Mouse (Mus musculus) testis, adult 2 months (tissue): ENCODE results near the gene Olfr1061. TPM values are rescaled to one million over a fixed set of nuclear protein-coding genes. Genes with fewer than 3 reads are reported as not detected.
"Not testable (repeated sequence)": the region's sequence is repeated elsewhere in the genome, so short reads cannot be mapped to it uniquely, and the experiment has no call there.

Experiments
- H3K27ac ChIP-seq: fragments of 200-500 bp; 2 replicates; pipeline ENCODE4 v1.5.1; 2012; ENCODE audit warnings: low read depth, low read length; ENCODE audit not compliant: control insufficient read depth, insufficient read depth
- H3K27me3 ChIP-seq: fragments of 200-500 bp; 2 replicates; pipeline ENCODE4 v1.6.1; 2012; ENCODE audit warnings: mild to moderate bottlenecking, low read length, moderate library complexity; ENCODE audit not compliant: control insufficient read depth, insufficient read depth
- H3K36me3 ChIP-seq: fragments of 200-500 bp; 2 replicates; pipeline ENCODE4 v1.6.1; 2012; ENCODE audit warnings: mild to moderate bottlenecking, low read length; ENCODE audit not compliant: control insufficient read depth, insufficient read depth
- H3K4me1 ChIP-seq: fragments of 200-500 bp; 2 replicates; pipeline ENCODE4 v1.6.1; 2012; ENCODE audit warnings: low read length; ENCODE audit not compliant: control insufficient read depth, insufficient read depth
- H3K4me3 ChIP-seq: fragments of 200-500 bp; 2 replicates; pipeline ENCODE4 v1.5.1; 2012; ENCODE audit warnings: low read depth, mild to moderate bottlenecking, low read length, moderate library complexity, mixed read lengths; ENCODE audit not compliant: control insufficient read depth
- CTCF ChIP-seq: fragments of 200-500 bp; IDR thresholded peaks from 2 replicates; pipeline ENCODE4 v1.5.1; 2012; ENCODE audit warnings: low read depth, mild to moderate bottlenecking, inconsistent platforms, low read length, moderate library complexity; ENCODE audit not compliant: control insufficient read depth, insufficient read depth, insufficient replicate concordance
- POLR2A ChIP-seq: fragments of 200-500 bp; IDR thresholded peaks from 2 replicates; pipeline ENCODE4 v1.6.1; 2012; ENCODE audit warnings: low read depth, mild to moderate bottlenecking, inconsistent platforms, low read length, moderate library complexity; ENCODE audit not compliant: control insufficient read depth
- polyA plus RNA-seq: library from polyadenylated mRNA; depleted of rRNA; stranded (reverse); fragments of >200 nt; gene quantifications from 2 replicates; pipeline ENCODE4 v1.2.3, GENCODE M21; 2012; rRNA removed

Gene Olfr1061
- not detected in 2 replicates for polyA plus RNA-seq

DNA sequence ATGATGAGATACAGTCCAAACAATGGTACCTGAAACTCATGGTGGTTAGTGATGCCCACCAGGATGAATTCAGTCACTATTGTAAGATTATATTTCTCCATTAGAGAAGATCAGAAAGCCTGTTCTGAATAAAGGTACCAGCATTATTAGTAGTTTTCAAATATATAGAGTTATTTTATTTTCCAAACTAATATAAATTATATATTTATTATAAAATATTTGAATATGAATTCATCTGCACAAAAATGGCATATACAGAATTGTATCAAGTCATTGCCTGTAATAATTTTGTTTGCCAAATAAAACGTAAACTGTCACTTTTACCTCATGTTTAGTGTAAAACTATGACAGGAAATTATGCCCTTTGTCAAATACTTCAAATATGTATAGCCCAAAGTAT lies at the start of gene Olfr1061:
Gene Olfr1061, minus strand, starts transcription at position 101 of the 400 bp plus-strand sequence.
- Histone ChIP-seq H3K27me3 (no peaks in the 10 kb centered on the region), H3K4me3 (no peak within 1 kb of the TSS)
- TF ChIP-seq POLR2A: no peak
- TF ChIP-seq CTCF: no peak

DNA sequence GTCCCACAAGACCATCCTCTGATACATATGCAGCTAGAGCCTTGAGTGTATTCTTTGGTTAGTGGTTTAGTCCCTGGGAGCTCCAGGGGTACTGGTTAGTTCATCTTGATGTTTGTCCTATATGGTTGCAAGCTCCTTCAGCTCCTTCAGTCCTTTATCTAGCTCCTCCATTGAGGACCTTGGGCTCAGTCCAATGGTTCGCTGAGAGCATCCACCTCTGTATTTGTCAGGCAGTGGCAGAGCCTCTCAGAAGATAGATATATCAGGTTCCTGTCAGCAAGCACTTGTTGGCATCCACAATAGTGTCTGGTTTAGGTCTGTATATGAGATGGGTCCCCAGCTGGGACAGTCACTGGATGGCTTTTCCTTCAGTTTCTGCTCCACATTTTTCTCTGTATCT lies 46.6 kb upstream of the Olfr1061 start:
- Histone ChIP-seq H3K4me3 (no peak overlapping the region), H3K27me3 (no peaks in the 10 kb centered on the region), H3K4me1 (no peaks in the 10 kb centered on the region), H3K27ac (no peak overlapping the region), H3K36me3 (no peaks in the 10 kb centered on the region)
- TF ChIP-seq POLR2A: no peak
- TF ChIP-seq CTCF: no peak

More for the DNA sequence above, at the start of gene Olfr1061:
- H3K27ac ChIP-seq: no peak within 1 kb of the TSS
- H3K36me3 ChIP-seq: no peaks in the 10 kb centered on the region
- H3K4me1 ChIP-seq: no peaks in the 10 kb centered on the region

DNA sequence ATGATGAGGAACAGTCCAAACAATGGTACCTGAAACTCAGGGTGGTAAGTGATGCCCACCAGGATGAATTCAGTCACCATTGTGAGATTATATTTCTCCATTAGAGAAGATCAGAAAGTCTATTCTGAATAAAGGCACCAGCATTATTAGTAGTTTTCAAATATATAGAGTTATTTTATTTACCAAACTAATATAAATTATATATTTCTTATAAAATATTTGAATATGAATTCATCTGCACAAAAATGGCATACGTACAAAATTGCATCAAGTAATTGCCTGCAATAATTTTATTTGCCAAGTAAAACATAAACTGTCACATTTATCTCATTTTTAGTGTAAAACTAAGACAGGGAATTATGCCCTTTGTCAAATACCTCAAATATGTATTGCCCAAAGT lies 42.3 kb upstream of the Olfr1061 start, which contains the start of gene Olfr1066:
Gene Olfr1066, minus strand, starts transcription at position 101 of the 400 bp plus-strand sequence.
- Histone ChIP-seq H3K4me3 (no peak within 1 kb of the TSS), H3K4me1 (no peaks in the 10 kb centered on the region), H3K27me3 (no peaks in the 10 kb centered on the region), H3K36me3 (no peaks in the 10 kb centered on the region), H3K27ac (no peak within 1 kb of the TSS)
- TF ChIP-seq POLR2A (no peak), CTCF (no peak)

DNA sequence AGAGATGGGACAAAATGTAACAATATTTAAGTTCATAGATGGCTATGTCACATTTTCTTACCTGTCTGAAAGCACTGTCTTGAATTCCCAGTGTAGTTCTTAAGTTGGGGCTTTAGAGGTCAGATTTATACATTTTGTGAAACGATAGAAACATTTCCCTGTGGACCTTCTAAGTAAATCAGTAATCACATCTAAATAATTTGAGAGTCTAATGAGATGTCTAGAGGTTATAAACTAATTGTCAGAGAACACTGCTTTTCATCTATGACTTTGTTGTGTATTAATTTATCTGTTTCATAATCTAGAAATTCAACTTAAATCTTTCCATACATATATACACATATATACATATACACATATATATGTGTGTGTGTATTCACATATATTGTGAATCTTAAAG lies 36.6 kb upstream of the Olfr1061 start, which contains the start of gene Olfr1065:
Gene Olfr1065, minus strand, starts transcription at position 101 of the 400 bp plus-strand sequence.
- H3K27me3 ChIP-seq, H3K27ac ChIP-seq, H3K36me3 ChIP-seq, H3K4me3 ChIP-seq, H3K4me1 ChIP-seq: not testable (repeated sequence)

DNA sequence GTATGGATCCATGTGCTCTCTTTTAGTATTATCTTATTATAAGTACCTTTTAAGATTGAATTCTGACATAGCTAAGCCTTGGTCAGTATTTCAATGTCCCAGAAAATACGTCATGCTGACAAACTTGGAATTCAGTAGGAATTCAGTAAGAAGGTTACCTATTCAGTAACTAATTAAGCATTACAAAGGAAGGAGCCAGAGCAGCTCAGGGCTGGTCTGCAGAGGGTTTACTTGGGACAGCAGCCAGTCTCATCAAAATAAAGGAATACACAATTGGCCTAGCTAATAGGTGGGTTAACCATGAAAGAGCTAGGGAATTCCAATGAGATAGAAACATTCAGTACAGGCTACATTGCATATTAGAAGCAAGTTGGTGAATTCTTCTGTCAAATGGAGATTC lies 28.3 kb upstream of the Olfr1061 start:
- not testable (repeated sequence) for H3K36me3 ChIP-seq, H3K27ac ChIP-seq, H3K27me3 ChIP-seq, H3K4me1 ChIP-seq, H3K4me3 ChIP-seq

DNA sequence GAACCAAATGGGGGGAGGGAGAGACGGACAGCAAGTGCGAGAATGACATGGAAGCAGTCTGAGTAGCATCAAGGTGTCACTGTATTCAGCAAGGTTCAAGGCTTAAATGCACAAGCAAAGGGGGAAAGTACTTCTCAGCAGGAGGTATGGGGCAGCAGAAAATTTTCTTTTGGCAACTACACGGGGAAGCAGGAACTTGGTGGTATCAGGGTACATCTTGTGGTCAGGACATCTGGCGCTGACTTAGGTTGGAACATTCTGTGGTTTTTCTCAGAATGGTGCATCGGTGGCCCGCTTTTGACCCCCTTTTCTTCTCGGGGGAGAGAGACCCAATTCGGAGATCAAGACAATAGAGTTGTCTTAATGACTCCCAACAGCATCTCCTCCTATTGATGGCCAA lies 14.7 kb upstream of the Olfr1061 start:
- not testable (repeated sequence) for H3K4me1 ChIP-seq, H3K4me3 ChIP-seq, H3K27me3 ChIP-seq, H3K36me3 ChIP-seq, H3K27ac ChIP-seq

DNA sequence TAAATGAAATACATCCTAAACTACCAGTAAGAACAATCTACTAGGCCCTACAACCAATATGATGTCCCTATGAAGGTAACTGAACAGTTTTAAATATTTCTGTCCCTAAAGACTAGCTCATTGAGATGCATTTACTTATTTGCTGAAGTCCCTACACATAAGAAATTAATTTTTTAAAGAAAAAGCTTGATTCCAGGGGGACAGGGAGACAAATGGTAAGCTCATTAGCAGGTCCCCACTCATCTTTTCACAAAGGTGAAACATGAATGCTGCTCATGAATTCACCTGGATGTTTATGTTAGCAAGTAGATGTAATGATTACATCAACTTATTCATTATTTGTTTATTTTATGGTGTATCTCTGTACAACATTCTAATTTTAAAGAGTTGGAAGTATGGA lies 12.8 kb upstream of the Olfr1061 start, which contains the start of gene Olfr1062:
Gene Olfr1062, minus strand, starts transcription at position 101 of the 400 bp plus-strand sequence.
- H3K27ac ChIP-seq, H3K4me3 ChIP-seq, H3K27me3 ChIP-seq, H3K4me1 ChIP-seq, H3K36me3 ChIP-seq: not testable (repeated sequence)

DNA sequence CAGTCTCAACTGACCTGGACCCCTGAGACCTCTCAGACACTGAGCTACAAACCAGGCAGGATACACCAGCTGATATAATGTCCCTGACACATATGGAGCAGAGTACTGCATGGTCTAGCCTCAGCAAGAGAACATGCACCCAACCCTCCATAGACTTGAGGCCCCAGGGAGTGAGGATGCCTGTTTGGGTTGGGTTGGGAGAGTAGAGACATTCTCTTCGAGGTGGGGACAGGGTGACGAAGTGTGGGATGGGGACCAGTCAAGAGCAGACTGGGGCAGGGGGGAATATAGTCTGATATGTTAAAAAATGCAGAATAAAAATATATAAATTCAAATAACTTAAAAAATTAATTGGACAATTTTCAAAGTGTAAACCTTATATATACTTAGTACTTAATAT lies 18.7 kb downstream of the Olfr1061 start:
- Histone ChIP-seq H3K27me3 (no peaks in the 10 kb centered on the region), H3K4me3 (no peak overlapping the region), H3K36me3 (no peaks in the 10 kb centered on the region), H3K27ac (no peak overlapping the region), H3K4me1 (no peaks in the 10 kb centered on the region)
- TF ChIP-seq POLR2A: no peak
- no peak for TF ChIP-seq CTCF

DNA sequence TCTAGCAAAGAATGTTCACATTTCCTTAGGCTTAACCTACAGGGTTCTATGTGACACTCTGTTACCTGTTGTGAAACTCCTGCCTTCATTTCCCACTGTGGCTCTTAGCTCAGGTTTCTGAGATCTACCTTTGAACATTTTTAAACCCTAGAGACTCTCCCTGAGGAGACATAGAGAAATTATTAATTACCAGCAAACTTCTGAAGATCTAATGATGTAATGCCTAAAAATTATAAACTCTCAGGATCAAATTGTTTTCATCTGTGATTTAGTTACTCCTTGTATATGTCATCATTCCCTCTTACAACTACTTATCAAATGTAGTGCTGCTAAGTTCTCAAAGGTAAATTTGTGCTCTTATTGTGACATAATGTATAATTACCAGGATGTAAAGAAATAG lies 25.4 kb downstream of the Olfr1061 start, which contains the start of gene Olfr1058:
Gene Olfr1058, minus strand, starts transcription at position 101 of the 400 bp plus-strand sequence.
- not testable (repeated sequence) for H3K4me1 ChIP-seq

More for the DNA sequence above, 25.4 kb downstream of the Olfr1061 start, which contains the start of gene Olfr1058:
- not testable (repeated sequence) for H3K36me3 ChIP-seq, H3K27ac ChIP-seq, H3K27me3 ChIP-seq, H3K4me3 ChIP-seq
